Mouse (Mus musculus): Measurements from ENCODE around the gene Nxpe2.

DNA sequence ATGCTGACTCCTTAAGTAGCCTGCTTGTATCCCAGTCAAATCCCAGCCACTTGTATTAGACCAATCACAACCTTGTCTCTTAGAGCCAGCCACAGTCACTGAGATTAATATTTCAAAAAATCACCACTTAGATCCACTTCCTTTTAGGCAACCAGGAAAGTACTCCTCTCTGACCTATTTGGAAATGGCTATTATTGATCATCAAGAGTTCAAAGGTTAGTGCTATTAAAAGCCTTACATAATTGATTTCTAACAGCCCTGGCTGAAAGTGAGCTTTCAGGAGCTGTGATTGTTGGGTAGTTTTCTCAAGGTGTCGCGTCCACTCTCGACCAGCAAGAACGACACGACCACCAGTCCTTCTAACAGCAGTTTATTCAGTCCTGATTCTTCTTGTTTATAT, 42.0 kb downstream of the Nxpe2 start:
- no peak for TF ChIP-seq CTCF (IDR thresholded peaks at IDR 0.05; ENCODE audit: borderline replicate concordance, insufficient read depth, low read depth, low read length)
- TF ChIP-seq POLR2A (IDR thresholded peaks at IDR 0.05; ENCODE audit: borderline replicate concordance, insufficient read depth, low read length), result no peak

All from cerebellum, adult 2 months (tissue).